Mouse (Mus musculus) midbrain, postnatal 0 days (tissue): ENCODE measurements at regions not wholly inside any gene's neighbourhood (a gene's known extent, or its start where the extent isn't known, plus 50 kb on each side); places are given as distances from the start of the nearest gene placed in this dataset.

Experiments
- ATAC-seq: fragments of 200-750 bp; cut with Nextera tagmentation; 2 replicates; pipeline ENCODE4 v1.8.0; 2017; ENCODE audit warnings: moderate number of reproducible peaks, mild to moderate bottlenecking, moderate TSS enrichment, moderate library complexity; ENCODE audit not compliant: low FRiP score
- DNase-seq: peaks from one replicate; pipeline ENCODE4 v3.0.0-alpha.2; 2015; ENCODE audit warnings: low spot score
- H3K27ac ChIP-seq: fragments of 300-500 bp; sonication (generic); 2 replicates; pipeline ENCODE4 v1.5.1; 2014; ENCODE audit warnings: low read depth, mild to moderate bottlenecking, low read length, mixed read lengths
- H3K27me3 ChIP-seq: fragments of 300-500 bp; sonication (generic); 2 replicates; pipeline ENCODE4 v1.6.1; 2014; ENCODE audit warnings: low read length, control low read depth, mixed read lengths; ENCODE audit not compliant: insufficient read depth
- H3K36me3 ChIP-seq: fragments of 300-500 bp; sonication (generic); 2 replicates; pipeline ENCODE4 v1.6.1; 2014; ENCODE audit warnings: low read length, control low read depth, mixed read lengths; ENCODE audit not compliant: insufficient read depth
- H3K4me1 ChIP-seq: fragments of 300-500 bp; sonication (generic); 2 replicates; pipeline ENCODE4 v1.6.1; 2014; ENCODE audit warnings: mild to moderate bottlenecking, control low read depth, antibody characterized with exemption, low read length, mixed read lengths; ENCODE audit not compliant: insufficient read depth
- H3K4me2 ChIP-seq: fragments of 300-500 bp; sonication (generic); 2 replicates; pipeline ENCODE4 v1.6.1; 2014; ENCODE audit warnings: low read depth, mild to moderate bottlenecking, low read length, mixed read lengths; ENCODE audit not compliant: poor library complexity, severe bottlenecking
- H3K4me3 ChIP-seq: fragments of 300-500 bp; sonication (generic); 2 replicates; pipeline ENCODE4 v1.5.1; 2014; ENCODE audit warnings: low read depth, mild to moderate bottlenecking, low read length, moderate library complexity
- H3K9ac ChIP-seq: fragments of 300-500 bp; sonication (generic); replicated peaks from 2 replicates; pipeline ENCODE4 v1.6.1; 2014; ENCODE audit warnings: mild to moderate bottlenecking, low read length, moderate library complexity, mixed read lengths; ENCODE audit not compliant: poor library complexity, severe bottlenecking
- H3K9me3 ChIP-seq: fragments of 300-500 bp; sonication (generic); 2 replicates; pipeline ENCODE4 v1.6.1; 2016; ENCODE audit warnings: low read length, control low read depth
- CTCF ChIP-seq: IDR thresholded peaks from 2 replicates; pipeline ENCODE4 v1.5.1; 2016; ENCODE audit warnings: antibody characterized with exemption, mild to moderate bottlenecking
- WGBS: fragments of 180-500 bp; shearing (Covaris S2); extraction: QIAGEN DNeasy Blood & Tissue Kit; methylation state at CpG from one replicate; pipeline ENCODE4 v1.1.7; 2014; 5-methylcytosine and 5-hydroxymethylcytosine counted together

DNA sequence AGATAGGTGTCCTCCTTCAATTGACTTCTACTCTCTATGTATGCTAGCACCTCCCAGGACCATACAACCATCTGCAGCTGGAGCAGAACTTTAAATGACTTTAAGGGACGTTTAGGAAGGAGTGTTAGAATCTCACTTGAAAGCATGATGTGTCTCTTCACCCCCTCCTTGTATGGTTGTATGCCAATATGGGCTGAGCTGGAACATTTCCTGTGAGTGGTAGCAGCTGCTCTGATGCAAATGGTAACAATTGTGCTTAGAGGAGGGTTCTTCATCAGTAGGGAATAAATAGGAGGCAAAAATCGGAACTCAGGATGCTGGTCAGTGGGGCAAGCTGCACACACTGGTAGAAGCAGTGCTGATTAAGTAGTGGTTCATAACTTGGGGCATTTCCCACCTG, 294.1 kb upstream of the Dpp10 start:
- no peak for TF ChIP-seq CTCF
- H3K4me2 ChIP-seq, result no peak overlapping the region
- DNase-seq, result no peak
- no peaks in the 10 kb centered on the region for H3K27me3 ChIP-seq
- no peak for ATAC-seq
- no peaks in the 10 kb centered on the region for H3K9me3 ChIP-seq
- H3K36me3 ChIP-seq, result no peaks in the 10 kb centered on the region
- H3K4me1 ChIP-seq, result no peaks in the 10 kb centered on the region
- no peak overlapping the region for H3K27ac ChIP-seq
- 78% methylated on average over 2 of the region's 2 CpGs for WGBS
- H3K4me3 ChIP-seq, result no peak overlapping the region
- H3K9ac ChIP-seq, result no peak overlapping the region

DNA sequence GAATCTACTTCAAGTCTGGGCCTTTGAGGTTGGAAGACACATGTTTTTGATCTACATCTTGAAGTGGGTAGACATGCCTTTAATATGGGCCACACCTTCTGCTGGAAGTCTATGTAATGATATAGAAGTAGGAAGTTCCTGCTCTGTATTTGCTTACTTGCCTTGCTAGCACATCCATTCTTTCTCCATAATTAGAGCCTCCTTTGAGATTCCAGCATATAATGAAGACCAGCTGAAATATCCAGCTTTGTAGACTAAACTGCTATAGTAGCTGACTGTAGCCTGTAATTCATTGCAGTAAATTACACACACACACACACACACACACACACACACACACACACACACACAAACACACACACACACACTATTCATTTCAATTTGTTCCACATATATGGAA, 293.3 kb upstream of the Dpp10 start:
- Histone ChIP-seq H3K4me3 (no peak overlapping the region), H3K9me3 (no peaks in the 10 kb centered on the region), H3K9ac (no peak overlapping the region), H3K36me3 (no peaks in the 10 kb centered on the region), H3K27me3 (no peaks in the 10 kb centered on the region), H3K4me1 (no peaks in the 10 kb centered on the region), H3K27ac (no peak overlapping the region), H3K4me2 (no peak overlapping the region)
- ATAC-seq (no peak), DNase-seq (no peak)
- TF ChIP-seq CTCF, result no peak

DNA sequence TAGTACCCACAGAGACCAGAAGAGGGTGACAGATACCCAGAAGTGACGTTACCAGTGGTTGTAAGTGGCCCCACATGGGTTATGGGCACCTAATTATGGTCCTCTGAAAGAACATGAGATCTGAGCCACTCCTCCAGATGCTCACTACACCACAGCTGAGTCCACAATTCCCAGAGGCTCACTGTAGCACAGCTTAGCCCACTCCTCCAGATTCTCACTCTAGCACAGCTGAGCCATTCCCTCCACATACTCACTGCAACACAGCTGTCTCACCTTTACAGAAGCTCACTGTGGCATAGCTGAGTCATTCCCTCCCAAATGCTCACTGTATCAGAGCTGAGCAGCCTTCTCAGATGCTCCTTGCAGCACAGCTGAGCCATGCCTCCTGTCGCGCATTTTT, 286.9 kb upstream of the Dpp10 start:
- WGBS, result 77% methylated on average over 3 of the region's 3 CpGs
- no peak for ATAC-seq
- DNase-seq, result no peak
- Histone ChIP-seq H3K4me2 (no peak overlapping the region), H3K36me3 (no peaks in the 10 kb centered on the region), H3K27ac (no peak overlapping the region), H3K4me3 (no peak overlapping the region), H3K27me3 (no peaks in the 10 kb centered on the region), H3K9me3 (no peaks in the 10 kb centered on the region), H3K9ac (no peak overlapping the region), H3K4me1 (no peaks in the 10 kb centered on the region)
- TF ChIP-seq CTCF, result no peak
